Mouse (Mus musculus) stomach, postnatal 0 days (tissue): Measurements from ENCODE around the gene Per1.

ENCODE experiments used
- CTCF ChIP-seq: IDR thresholded peaks from 2 replicates; pipeline ENCODE4 v1.5.1; 2016; ENCODE audit warnings: antibody characterized with exemption, low read depth, mild to moderate bottlenecking, moderate library complexity
- EP300 ChIP-seq: optimal IDR thresholded peaks from 2 replicates; pipeline ENCODE3; 2016; ENCODE audit warnings: antibody characterized with exemption

DNA sequence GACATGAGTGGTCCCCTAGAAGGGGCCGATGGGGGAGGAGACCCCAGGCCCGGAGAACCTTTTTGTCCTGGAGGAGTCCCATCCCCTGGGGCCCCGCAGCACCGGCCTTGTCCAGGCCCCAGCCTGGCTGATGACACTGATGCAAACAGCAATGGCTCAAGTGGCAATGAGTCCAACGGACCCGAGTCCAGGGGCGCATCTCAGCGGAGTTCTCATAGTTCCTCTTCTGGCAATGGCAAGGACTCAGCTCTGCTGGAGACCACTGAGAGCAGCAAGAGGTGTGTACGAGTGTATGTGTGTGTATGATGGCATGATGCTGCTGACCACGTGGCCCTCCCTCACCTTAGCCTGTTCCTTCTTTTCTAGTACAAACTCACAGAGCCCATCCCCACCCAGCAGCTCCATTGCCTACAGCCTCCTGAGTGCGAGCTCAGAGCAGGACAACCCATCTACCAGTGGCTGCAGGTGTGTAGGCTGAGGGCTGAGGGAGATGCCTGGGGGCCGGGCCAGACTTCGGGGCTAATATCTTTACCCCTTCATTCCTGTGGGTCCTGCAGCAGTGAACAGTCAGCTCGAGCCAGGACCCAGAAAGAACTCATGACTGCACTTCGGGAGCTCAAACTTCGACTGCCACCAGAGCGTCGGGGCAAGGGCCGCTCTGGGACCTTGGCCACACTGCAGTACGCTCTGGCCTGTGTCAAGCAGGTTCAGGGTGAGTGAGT, 5.8 kb downstream of the Per1 start:
- no peak for TF ChIP-seq CTCF
- no peak for TF ChIP-seq EP300
